Mouse (Mus musculus) midbrain, embryonic 11.5 days (tissue): ENCODE results near the gene Znrf3. TPM values are rescaled to one million over a fixed set of nuclear protein-coding genes. Genes with fewer than 3 reads are reported as not detected.
"Not testable (repeated sequence)": the region's sequence is repeated elsewhere in the genome, so short reads cannot be mapped to it uniquely, and the experiment has no call there.

Experiments used
- ATAC-seq: fragments of 200-750 bp; cut with Nextera tagmentation; 2 replicates; pipeline ENCODE4 v1.8.0; 2017; ENCODE audit warnings: moderate TSS enrichment, moderate library complexity; ENCODE audit not compliant: low FRiP score
- DNase-seq: peaks from one replicate; pipeline ENCODE4 v3.0.0; 2015; ENCODE audit warnings: low spot score; ENCODE audit errors: missing footprints
- H3K27ac ChIP-seq: fragments of 300-500 bp; sonication (generic); 2 replicates; pipeline ENCODE4 v1.5.1; 2014; ENCODE audit warnings: low read depth, low read length
- H3K27me3 ChIP-seq: fragments of 300-500 bp; sonication (generic); 2 replicates; pipeline ENCODE4 v1.6.1; 2014; ENCODE audit warnings: mild to moderate bottlenecking, low read length, moderate library complexity, mixed read lengths; ENCODE audit not compliant: control insufficient read depth, insufficient read depth
- H3K36me3 ChIP-seq: fragments of 300-500 bp; sonication (generic); 2 replicates; pipeline ENCODE4 v1.6.1; 2014; ENCODE audit warnings: mild to moderate bottlenecking, low read length, moderate library complexity, mixed read lengths; ENCODE audit not compliant: control insufficient read depth, insufficient read depth
- H3K4me1 ChIP-seq: fragments of 300-500 bp; sonication (generic); 2 replicates; pipeline ENCODE4 v1.6.1; 2014; ENCODE audit warnings: low read length; ENCODE audit not compliant: control insufficient read depth, insufficient read depth
- H3K4me2 ChIP-seq: fragments of 300-500 bp; sonication (generic); 2 replicates; pipeline ENCODE4 v1.6.1; 2014; ENCODE audit warnings: mild to moderate bottlenecking, moderate library complexity
- H3K4me3 ChIP-seq: fragments of 300-500 bp; sonication (generic); 2 replicates; pipeline ENCODE4 v1.5.1; 2014; ENCODE audit warnings: low read depth, low read length
- H3K9ac ChIP-seq: fragments of 300-500 bp; sonication (generic); 2 replicates; pipeline ENCODE4 v1.6.1; 2014; ENCODE audit warnings: low read length
- H3K9me3 ChIP-seq: fragments of 300-500 bp; sonication (generic); 2 replicates; pipeline ENCODE4 v1.6.1; 2016; ENCODE audit warnings: low read length; ENCODE audit not compliant: control insufficient read depth
- WGBS: fragments of 180-500 bp; shearing (Covaris S2); extraction: QIAGEN DNeasy Blood & Tissue Kit; methylation state at CpG from one replicate; pipeline ENCODE4 v1.1.7; 2014; 5-methylcytosine and 5-hydroxymethylcytosine counted together
- polyA plus RNA-seq: library from polyadenylated mRNA; unstranded; fragments of >200 nt; fragmentation: Nextera tagmentation; extraction: Ambion mirVana; gene quantifications from 2 replicates; pipeline ENCODE4 v1.2.1, GENCODE M21; 2014

Znrf3 gene
- polyA plus RNA-seq: 10.4 and 10.8 TPM in 2 replicates

GRCm38 (mm10) chr11:5444599-5445451 is at the start of gene Znrf3:
Gene Znrf3, minus strand, starts transcription at chr11:5444847.
- no peaks in the 10 kb centered on the region for H3K36me3 ChIP-seq
- DNase-seq (peak; percentile 100), ATAC-seq (peak; percentile 95)
- H3K9ac ChIP-seq: peak within 1 kb of the TSS; percentile 91
- peak within 1 kb of the TSS; percentile 93 for H3K4me3 ChIP-seq
- no peaks in the 10 kb centered on the region for H3K9me3 ChIP-seq
- WGBS: under 1% methylated on average over 70 of the region's 106 CpGs
- peak within 1 kb of the TSS; percentile 48 for H3K27ac ChIP-seq
- H3K27me3 ChIP-seq: 0 out of 2 replicates have a peak, but pooled peaks cover 3% of the 10 kb centered on the region
- peak within 1 kb of the TSS; percentile 95 for H3K4me2 ChIP-seq
- peaks cover 29% of the 10 kb centered on the region for H3K4me1 ChIP-seq

- Histone ChIP-seq H3K9me3 (no peaks in the 10 kb centered on the region), H3K4me2 (no peak overlapping the region), H3K4me3 (no peak overlapping the region), H3K4me1 (peaks cover 3% of the 10 kb centered on the region; the same call in 1 of the 2 replicates), H3K9ac (no peak overlapping the region), H3K36me3 (no peaks in the 10 kb centered on the region), H3K27ac (no peak overlapping the region), H3K27me3 (no peaks in the 10 kb centered on the region)
- 66% methylated on average over 2 of the region's 2 CpGs for WGBS
- DNase-seq: peak; percentile 75
- ATAC-seq: no peak
Observed at GRCm38 (mm10) chr11:5493869-5494268, 49.2 kb upstream of the Znrf3 start.

DNA sequence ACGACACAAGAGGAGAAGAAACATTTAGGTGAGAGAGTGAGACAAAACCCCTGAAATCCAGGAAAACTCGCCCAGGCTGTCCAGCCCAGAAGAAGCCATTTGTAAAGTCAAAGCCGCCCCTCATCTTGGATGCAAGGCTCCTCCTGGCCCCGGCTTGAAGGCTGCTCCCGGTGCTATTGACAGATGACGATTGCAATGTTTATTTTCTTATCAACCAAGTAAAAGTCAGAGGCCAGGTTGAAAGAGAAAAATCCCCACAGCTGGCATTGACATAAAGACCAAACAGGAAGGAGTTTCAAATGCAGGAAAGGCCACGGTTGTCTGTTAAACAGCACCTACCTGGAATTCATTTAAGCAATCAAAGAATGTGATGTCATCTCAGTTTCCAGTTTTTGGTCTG is 47.3 kb upstream of the Znrf3 start:
- H3K9me3 ChIP-seq: no peaks in the 10 kb centered on the region
- 79% methylated on average over 7 of the region's 7 CpGs for WGBS
- no peak for ATAC-seq

GRCm38 (mm10) chr11:5490989-5491656 is 46.5 kb upstream of the Znrf3 start:
- 88% methylated on average over 10 of the region's 10 CpGs for WGBS
- Histone ChIP-seq H3K9ac (no peak overlapping the region), H3K36me3 (no peaks in the 10 kb centered on the region), H3K4me1 (peaks cover 3% of the 10 kb centered on the region; the same call in 1 of the 2 replicates), H3K27ac (no peak overlapping the region), H3K4me3 (no peak overlapping the region), H3K4me2 (no peak overlapping the region), H3K9me3 (no peaks in the 10 kb centered on the region), H3K27me3 (no peaks in the 10 kb centered on the region)
- ATAC-seq: no peak
- DNase-seq: peak; percentile 60

More for the DNA sequence above, 47.3 kb upstream of the Znrf3 start:
- no peak for DNase-seq
- Histone ChIP-seq H3K4me3 (no peak overlapping the region), H3K4me1 (peaks cover 3% of the 10 kb centered on the region; the same call in 1 of the 2 replicates), H3K36me3 (no peaks in the 10 kb centered on the region), H3K27me3 (no peaks in the 10 kb centered on the region), H3K27ac (no peak overlapping the region), H3K9ac (no peak overlapping the region), H3K4me2 (no peak overlapping the region)

DNA sequence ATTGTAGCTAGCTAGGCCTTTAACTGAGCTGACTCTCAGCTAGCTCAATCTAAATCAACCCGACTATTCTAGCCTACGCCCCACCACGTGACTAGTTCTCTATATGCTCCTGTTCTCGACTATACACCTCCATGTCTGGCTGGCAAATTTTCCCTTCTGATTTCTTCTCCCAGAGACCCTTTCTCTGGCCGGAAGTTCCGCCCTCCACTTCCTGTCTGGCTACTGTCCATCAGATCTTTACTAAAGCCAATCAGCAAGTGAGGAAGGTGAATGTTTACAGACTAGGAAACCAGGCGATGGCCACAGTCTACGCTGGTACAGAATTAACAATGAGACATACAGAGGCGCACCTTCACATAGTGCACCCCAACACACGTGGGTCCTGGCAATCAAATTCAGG is 44.8 kb upstream of the Znrf3 start:
- H3K9me3 ChIP-seq, H3K9ac ChIP-seq, H3K27me3 ChIP-seq, H3K4me2 ChIP-seq, H3K27ac ChIP-seq, H3K4me1 ChIP-seq, H3K36me3 ChIP-seq, H3K4me3 ChIP-seq, ATAC-seq: not testable (repeated sequence)
- 87% methylated on average over 10 of the region's 10 CpGs for WGBS
- peak; percentile 67 for DNase-seq

- H3K27ac ChIP-seq: no peak overlapping the region
- no peaks in the 10 kb centered on the region for H3K9me3 ChIP-seq
- peak overlapping the region; percentile 23 for H3K4me3 ChIP-seq
- no peaks in the 10 kb centered on the region for H3K27me3 ChIP-seq
- no peaks in the 10 kb centered on the region for H3K36me3 ChIP-seq
- H3K4me1 ChIP-seq: no peaks in the 10 kb centered on the region
- 21% methylated on average over 15 of the region's 15 CpGs for WGBS
- peak; percentile 98 for DNase-seq
- peak; percentile 68 for ATAC-seq
- peak overlapping the region; percentile 48 for H3K9ac ChIP-seq
- H3K4me2 ChIP-seq: peak overlapping the region; percentile 46
Observed at GRCm38 (mm10) chr11:5485193-5486011, 40.8 kb upstream of the Znrf3 start.

- H3K9me3 ChIP-seq: no peaks in the 10 kb centered on the region
- H3K36me3 ChIP-seq: no peaks in the 10 kb centered on the region
- H3K27ac ChIP-seq: no peak overlapping the region
- ATAC-seq: no peak
- H3K4me2 ChIP-seq: no peak overlapping the region
- DNase-seq: peak; percentile 66
- no peak overlapping the region for H3K9ac ChIP-seq
- WGBS: 88% methylated on average over 13 of the region's 13 CpGs
- no peaks in the 10 kb centered on the region for H3K27me3 ChIP-seq
- H3K4me1 ChIP-seq: no peaks in the 10 kb centered on the region
- no peak overlapping the region for H3K4me3 ChIP-seq
Observed at GRCm38 (mm10) chr11:5482581-5482980, 37.9 kb upstream of the Znrf3 start.

DNA sequence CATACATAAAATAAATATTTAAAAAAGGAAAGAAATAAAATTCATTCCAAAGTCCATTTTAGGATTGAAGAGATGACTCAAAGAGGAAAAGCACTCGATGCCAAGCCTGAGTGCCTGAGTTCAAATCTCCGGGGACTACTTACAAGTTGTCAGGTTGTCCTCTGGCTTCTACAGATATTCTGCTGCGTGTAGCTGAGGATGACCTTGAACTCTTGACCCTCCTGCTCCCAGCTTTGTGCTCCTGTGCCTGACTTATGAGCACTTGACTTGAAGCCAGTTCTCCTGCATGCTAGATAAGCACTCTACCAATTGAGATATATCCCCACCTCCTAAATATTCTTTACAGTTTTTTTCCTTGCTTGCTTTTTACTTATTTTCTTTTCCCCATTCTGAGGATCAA is 34.2 kb upstream of the Znrf3 start:
- no peak overlapping the region for H3K9ac ChIP-seq
- no peak overlapping the region for H3K27ac ChIP-seq
- H3K9me3 ChIP-seq: no peaks in the 10 kb centered on the region
- H3K27me3 ChIP-seq: no peaks in the 10 kb centered on the region
- WGBS: 93% methylated on average over 3 of the region's 3 CpGs
- peak; percentile 6 for DNase-seq
- no peak for ATAC-seq
- H3K4me3 ChIP-seq: no peak overlapping the region
- no peak overlapping the region for H3K4me2 ChIP-seq
- H3K36me3 ChIP-seq: no peaks in the 10 kb centered on the region
- no peaks in the 10 kb centered on the region for H3K4me1 ChIP-seq
